Mouse (Mus musculus) embryonic facial prominence, embryonic 15.5 days (tissue): Measurements from ENCODE around the gene Nudt14. TPM values are rescaled to one million over a fixed set of nuclear protein-coding genes. Genes with fewer than 3 reads are reported as not detected.

Experiments used
- ATAC-seq: fragments of 200-750 bp; cut with Nextera tagmentation; 2 replicates; pipeline ENCODE4 v1.8.0; 2017; ENCODE audit warnings: low read depth, moderate TSS enrichment; ENCODE audit not compliant: insufficient number of reproducible peaks, low FRiP score, low TSS enrichment
- H3K27ac ChIP-seq: fragments of 300-500 bp; sonication (generic); replicated peaks from 2 replicates; pipeline ENCODE4 v1.5.1; 2015; ENCODE audit warnings: mild to moderate bottlenecking, inconsistent platforms
- H3K27me3 ChIP-seq: fragments of 300-500 bp; sonication (generic); 2 replicates; pipeline ENCODE4 v1.6.1; 2015; ENCODE audit warnings: inconsistent platforms
- H3K36me3 ChIP-seq: fragments of 300-500 bp; sonication (generic); 2 replicates; pipeline ENCODE4 v1.6.1; 2015; ENCODE audit warnings: mild to moderate bottlenecking, inconsistent platforms
- H3K4me1 ChIP-seq: fragments of 300-500 bp; sonication (generic); 2 replicates; pipeline ENCODE4 v1.6.1; 2015; ENCODE audit warnings: inconsistent platforms
- H3K4me2 ChIP-seq: fragments of 300-500 bp; sonication (generic); replicated peaks from 2 replicates; pipeline ENCODE4 v1.6.1; 2015; ENCODE audit warnings: mild to moderate bottlenecking, inconsistent platforms
- H3K4me3 ChIP-seq: fragments of 300-500 bp; sonication (generic); replicated peaks from 2 replicates; pipeline ENCODE4 v1.5.1; 2015; ENCODE audit warnings: mild to moderate bottlenecking, inconsistent platforms
- H3K9ac ChIP-seq: fragments of 300-500 bp; sonication (generic); 2 replicates; pipeline ENCODE4 v1.6.1; 2015; ENCODE audit warnings: inconsistent platforms
- H3K9me3 ChIP-seq: fragments of 300-500 bp; sonication (generic); replicated peaks from 2 replicates; pipeline ENCODE4 v1.6.1; 2016; ENCODE audit warnings: inconsistent platforms
- WGBS: fragments of 180-500 bp; shearing (Covaris S2); methylation state at CpG from one replicate; pipeline ENCODE4 v1.1.7; 2015; 5-methylcytosine and 5-hydroxymethylcytosine counted together
- polyA plus RNA-seq: library from polyadenylated mRNA; unstranded; fragments of >200 nt; fragmentation: Nextera tagmentation; extraction: Ambion mirVana; gene quantifications from 2 replicates; pipeline ENCODE4 v1.2.1, GENCODE M21; 2015

Gene Nudt14
- polyA plus RNA-seq, 1 experiment from 2014 or later = 94.7 TPM

DNA sequence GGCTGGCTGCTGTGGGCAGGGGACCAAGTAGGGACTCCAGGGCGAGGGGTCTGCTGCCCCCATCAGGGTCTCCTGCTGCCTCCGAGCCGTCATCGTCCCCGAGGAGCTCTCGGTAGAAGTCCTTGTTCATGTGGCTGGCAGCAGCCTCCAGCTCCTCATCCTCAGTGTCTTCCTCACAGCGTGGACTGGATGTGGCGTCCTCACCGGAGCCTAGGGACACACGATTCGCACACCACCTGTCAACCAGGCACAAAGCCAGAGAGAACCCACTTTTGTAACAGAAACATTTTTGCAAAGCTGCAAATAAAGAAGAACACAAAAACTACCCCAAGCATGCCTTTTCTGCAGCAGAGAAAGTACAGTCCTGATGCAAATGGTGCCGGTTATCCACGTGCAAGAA, 23.9 kb upstream of the Nudt14 start:
- Histone ChIP-seq H3K4me2 (no peak overlapping the region), H3K9me3 (no peaks in the 10 kb centered on the region), H3K9ac (no peak overlapping the region), H3K27ac (no peak overlapping the region), H3K36me3 (peaks cover 98% of the 10 kb centered on the region), H3K4me1 (no peaks in the 10 kb centered on the region), H3K4me3 (no peak overlapping the region), H3K27me3 (no peaks in the 10 kb centered on the region)
- ATAC-seq = no peak
- 92% methylated on average over 13 of the region's 13 CpGs for WGBS

DNA sequence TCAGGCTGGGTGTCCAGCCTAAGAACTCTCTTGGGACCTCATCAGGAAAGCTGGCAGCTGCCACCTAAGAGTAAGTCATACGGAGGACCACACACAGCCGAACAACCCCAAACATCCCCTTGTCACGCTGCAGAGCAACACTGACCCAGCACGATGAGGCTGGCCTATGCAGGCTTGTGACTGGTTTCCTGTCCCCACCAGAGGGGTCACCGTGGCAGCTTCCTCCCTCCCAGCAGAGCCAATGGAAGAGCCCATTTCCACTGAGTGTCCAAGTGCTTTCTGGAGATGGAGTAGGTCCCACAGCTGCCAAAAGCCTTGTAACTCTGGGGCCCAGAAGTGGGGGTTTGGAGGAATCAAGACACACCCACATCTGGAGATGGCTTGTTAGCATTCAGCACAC, 19.9 kb upstream of the Nudt14 start:
- H3K4me1 ChIP-seq = no peaks in the 10 kb centered on the region
- no peak for ATAC-seq
- peaks cover 86% of the 10 kb centered on the region for H3K36me3 ChIP-seq
- WGBS = 72% methylated on average over 5 of the region's 5 CpGs
- no peak overlapping the region for H3K4me3 ChIP-seq
- H3K9ac ChIP-seq = no peak overlapping the region
- H3K27me3 ChIP-seq = no peaks in the 10 kb centered on the region
- no peaks in the 10 kb centered on the region for H3K9me3 ChIP-seq
- peak overlapping the region; percentile 22; the same call in 1 of the 2 replicates for H3K27ac ChIP-seq
- H3K4me2 ChIP-seq = no peak overlapping the region

DNA sequence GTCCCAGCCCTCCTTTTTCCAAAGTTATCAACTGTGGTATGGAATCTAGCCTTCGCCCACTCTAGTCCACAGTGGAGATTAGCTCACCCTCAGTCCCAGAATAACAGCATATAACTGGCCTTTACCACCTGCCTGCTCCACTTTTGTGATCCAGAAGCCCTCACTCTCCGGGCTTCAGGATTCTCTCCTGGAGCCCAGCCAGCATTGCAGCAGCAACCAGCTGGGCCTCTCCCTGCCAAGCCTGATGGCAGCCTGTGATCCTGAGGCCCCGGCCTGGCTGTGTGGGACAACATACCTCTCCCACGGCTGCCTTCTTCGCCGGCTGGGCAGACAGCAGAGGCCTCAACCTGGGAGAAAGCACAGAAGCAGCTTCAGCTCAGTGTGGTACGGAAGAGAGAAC, 19.5 kb upstream of the Nudt14 start:
- H3K9me3 ChIP-seq = no peaks in the 10 kb centered on the region
- WGBS = 77% methylated on average over 7 of the region's 7 CpGs
- H3K36me3 ChIP-seq = peaks cover 82% of the 10 kb centered on the region
- no peaks in the 10 kb centered on the region for H3K4me1 ChIP-seq
- H3K4me2 ChIP-seq = no peak overlapping the region
- H3K27ac ChIP-seq = 0 out of 2 replicates have a peak overlapping the region, but pooled peaks have one; percentile 22
- no peak overlapping the region for H3K4me3 ChIP-seq
- H3K9ac ChIP-seq = no peak overlapping the region
- no peaks in the 10 kb centered on the region for H3K27me3 ChIP-seq
- peak; percentile 31; the same call in 1 of the 2 replicates for ATAC-seq

DNA sequence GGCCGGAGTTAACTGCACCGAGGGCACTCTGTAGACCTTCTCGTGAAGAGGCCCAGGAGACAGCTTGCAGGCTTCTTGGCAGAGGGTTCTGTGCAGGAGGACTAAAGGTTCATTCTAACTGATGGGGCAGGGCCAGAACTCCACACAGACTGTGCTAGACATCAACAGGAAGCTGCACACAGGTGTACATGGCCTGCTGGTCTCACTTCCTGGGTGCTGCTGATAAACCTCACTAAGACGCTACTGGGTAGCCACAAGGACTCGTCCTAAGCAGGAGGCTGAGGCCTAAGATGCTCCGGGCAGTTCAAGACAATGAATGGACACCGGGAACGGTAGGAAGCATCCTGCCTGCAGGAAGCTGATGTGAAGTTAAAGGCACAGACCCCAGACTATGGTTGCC, 17.5 kb upstream of the Nudt14 start:
- Histone ChIP-seq H3K4me3 (no peak overlapping the region), H3K9ac (no peak overlapping the region), H3K4me2 (no peak overlapping the region), H3K27me3 (no peaks in the 10 kb centered on the region), H3K4me1 (no peaks in the 10 kb centered on the region), H3K36me3 (peaks cover 65% of the 10 kb centered on the region), H3K9me3 (no peaks in the 10 kb centered on the region), H3K27ac (no peak overlapping the region)
- WGBS = 86% methylated on average over 8 of the region's 8 CpGs
- ATAC-seq = no peak

DNA sequence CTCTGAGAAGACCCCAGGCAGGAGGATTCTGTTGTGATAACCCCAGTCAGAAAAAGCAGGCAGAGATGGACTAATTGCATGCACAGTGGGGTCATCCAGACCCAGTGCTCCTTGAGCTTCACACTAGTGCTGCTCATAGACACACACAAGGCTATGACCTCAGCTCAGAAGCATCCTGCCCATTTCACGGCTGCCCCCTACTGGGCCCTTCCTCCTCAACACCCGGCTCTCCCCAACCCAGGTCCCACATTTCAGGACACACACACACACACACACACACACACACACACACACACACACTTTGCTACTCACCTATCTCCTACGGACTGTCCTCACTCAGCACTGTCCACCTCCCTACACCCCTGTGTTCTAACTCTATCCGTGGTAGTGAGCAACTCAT, 16.4 kb upstream of the Nudt14 start:
- no peak overlapping the region for H3K9ac ChIP-seq
- peaks cover 53% of the 10 kb centered on the region for H3K36me3 ChIP-seq
- H3K4me2 ChIP-seq = no peak overlapping the region
- 33% methylated on average over 4 of the region's 4 CpGs for WGBS
- H3K4me1 ChIP-seq = no peaks in the 10 kb centered on the region
- no peaks in the 10 kb centered on the region for H3K27me3 ChIP-seq
- H3K4me3 ChIP-seq = no peak overlapping the region
- H3K9me3 ChIP-seq = no peaks in the 10 kb centered on the region
- no peak overlapping the region for H3K27ac ChIP-seq
- ATAC-seq = no peak

DNA sequence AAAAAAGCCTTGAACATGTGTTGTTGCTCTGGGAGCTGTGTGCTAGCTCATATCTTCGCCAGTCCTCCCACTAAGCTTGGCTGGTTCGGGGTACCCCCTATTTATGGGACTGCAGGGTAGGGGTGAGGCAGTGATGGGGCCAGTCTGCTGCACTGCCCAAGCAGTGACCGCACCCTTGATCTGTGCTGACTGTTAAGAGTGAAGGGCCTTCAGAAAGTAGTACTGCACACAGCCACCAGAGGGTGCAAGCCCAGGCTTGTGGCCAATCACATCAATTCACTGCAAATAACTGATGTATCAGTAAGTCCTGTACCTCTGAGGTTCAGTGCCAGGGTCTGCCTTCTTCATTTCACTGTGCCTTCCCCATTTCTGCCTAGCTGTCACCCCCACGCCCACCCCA, 13.9 kb upstream of the Nudt14 start:
- WGBS = 41% methylated on average over 4 of the region's 4 CpGs
- Histone ChIP-seq H3K36me3 (peaks cover 28% of the 10 kb centered on the region), H3K27me3 (no peaks in the 10 kb centered on the region), H3K4me2 (no peak overlapping the region), H3K4me3 (no peak overlapping the region), H3K9ac (no peak overlapping the region), H3K9me3 (no peaks in the 10 kb centered on the region), H3K27ac (no peak overlapping the region), H3K4me1 (peaks cover 9% of the 10 kb centered on the region)
- no peak; the same call in 1 of the 2 replicates for ATAC-seq

DNA sequence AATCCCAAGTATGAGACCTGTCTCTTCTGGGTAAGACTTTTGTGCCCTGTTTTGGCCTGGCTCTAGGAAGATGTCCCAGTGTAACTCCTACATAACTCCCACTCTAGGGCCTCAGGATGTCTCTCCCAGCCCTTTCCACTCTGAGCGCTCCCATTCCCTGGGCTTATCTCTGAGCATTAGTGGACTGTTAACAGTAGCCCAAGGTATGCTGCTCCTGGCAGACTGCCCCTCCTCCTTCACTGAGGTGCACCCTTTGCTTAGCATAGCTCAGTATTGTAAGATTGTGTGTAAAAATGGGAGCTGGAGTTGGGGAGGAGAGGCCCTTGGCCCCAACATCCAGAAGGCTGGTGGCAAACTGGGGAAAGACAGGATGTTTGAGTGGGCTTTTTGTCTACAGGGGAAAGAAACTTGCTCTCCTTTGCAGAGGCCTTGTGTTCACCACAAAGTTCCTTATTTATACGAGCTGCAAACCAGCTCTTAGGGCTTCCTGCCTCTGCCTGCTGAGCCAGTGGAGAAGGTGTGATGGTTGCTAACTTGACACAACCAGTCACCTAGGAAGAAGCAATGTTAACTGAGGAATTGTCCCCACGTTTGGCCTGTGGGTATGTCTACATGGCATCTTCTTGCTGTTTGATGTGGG, 11.1 kb upstream of the Nudt14 start:
- Histone ChIP-seq H3K4me2 (no peak overlapping the region), H3K4me3 (no peak overlapping the region), H3K27ac (no peak overlapping the region), H3K9me3 (no peaks in the 10 kb centered on the region), H3K36me3 (peaks cover 7% of the 10 kb centered on the region), H3K4me1 (peaks cover 22% of the 10 kb centered on the region), H3K27me3 (no peaks in the 10 kb centered on the region), H3K9ac (no peak overlapping the region)
- WGBS = 76% methylated on average over 3 of the region's 3 CpGs
- no peak for ATAC-seq

DNA sequence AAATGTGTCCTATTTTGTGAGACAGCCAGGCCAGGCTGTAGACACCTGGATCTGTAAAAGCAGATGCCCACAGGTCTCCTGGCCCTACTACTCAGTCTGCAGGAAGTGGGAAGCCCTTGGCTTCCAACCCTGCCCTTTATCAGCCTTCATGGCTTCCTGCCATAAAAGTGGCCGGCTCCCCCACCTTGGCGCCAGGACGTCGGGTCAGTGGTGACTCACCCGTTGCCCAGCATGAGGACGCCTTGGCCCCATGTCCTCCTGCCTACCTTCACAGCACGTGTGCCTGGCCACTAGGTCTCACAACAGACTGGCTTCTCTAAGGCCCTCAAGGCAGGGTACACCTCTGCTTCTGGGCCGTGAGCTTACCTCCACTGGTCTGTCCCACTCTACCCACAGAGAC, 10.5 kb upstream of the Nudt14 start:
- peaks cover 22% of the 10 kb centered on the region for H3K4me1 ChIP-seq
- no peak for ATAC-seq
- no peak overlapping the region for H3K4me2 ChIP-seq
- peaks cover 7% of the 10 kb centered on the region; the same call in 1 of the 2 replicates for H3K36me3 ChIP-seq
- no peak overlapping the region for H3K9ac ChIP-seq
- no peaks in the 10 kb centered on the region for H3K27me3 ChIP-seq
- WGBS = 80% methylated on average over 8 of the region's 8 CpGs
- no peak overlapping the region for H3K27ac ChIP-seq
- H3K4me3 ChIP-seq = no peak overlapping the region
- no peaks in the 10 kb centered on the region for H3K9me3 ChIP-seq

DNA sequence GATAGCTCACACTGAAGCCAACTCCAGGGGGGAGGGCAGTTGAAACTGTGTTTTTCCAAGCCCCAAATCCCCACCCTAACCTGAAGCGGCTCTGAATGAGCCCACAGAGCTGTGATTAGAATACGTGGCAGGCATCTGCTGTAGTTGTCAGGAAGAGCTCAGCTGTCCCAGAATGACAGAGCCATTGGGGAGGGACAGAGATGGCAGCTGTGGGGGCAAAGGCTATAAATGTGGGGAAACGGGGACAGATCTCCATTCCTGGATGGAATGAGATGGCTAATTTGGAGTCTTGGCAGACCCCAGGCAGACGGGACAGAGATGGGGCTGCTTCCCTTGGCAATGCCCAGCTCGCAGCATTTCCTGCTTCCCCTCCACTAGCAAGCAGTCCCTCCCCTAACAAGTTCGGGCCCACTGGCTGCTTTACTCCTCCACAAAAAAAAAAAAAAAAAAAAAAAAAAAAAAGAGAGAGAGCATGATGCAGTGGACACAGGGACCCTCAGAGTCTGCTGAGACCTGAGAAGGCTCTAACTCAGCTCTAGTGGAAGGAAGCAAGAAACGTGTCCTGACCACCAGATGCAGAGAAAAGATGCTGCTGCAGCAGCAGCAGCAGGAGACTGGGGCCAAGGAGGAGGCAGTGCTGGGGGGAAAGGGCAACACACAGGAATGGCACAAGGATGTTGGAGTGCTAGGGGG, 9.4 kb upstream of the Nudt14 start:
- H3K9me3 ChIP-seq = no peaks in the 10 kb centered on the region
- H3K4me1 ChIP-seq = peaks cover 22% of the 10 kb centered on the region
- H3K36me3 ChIP-seq = 0 out of 2 replicates have a peak, but pooled peaks cover 3% of the 10 kb centered on the region
- WGBS = 20% methylated on average over 7 of the region's 7 CpGs
- H3K4me2 ChIP-seq = no peak overlapping the region
- H3K27me3 ChIP-seq = no peaks in the 10 kb centered on the region
- H3K27ac ChIP-seq = peak overlapping the region; percentile 70
- ATAC-seq = no peak
- no peak overlapping the region for H3K9ac ChIP-seq
- H3K4me3 ChIP-seq = peak overlapping the region; percentile 61; the same call in 1 of the 2 replicates

DNA sequence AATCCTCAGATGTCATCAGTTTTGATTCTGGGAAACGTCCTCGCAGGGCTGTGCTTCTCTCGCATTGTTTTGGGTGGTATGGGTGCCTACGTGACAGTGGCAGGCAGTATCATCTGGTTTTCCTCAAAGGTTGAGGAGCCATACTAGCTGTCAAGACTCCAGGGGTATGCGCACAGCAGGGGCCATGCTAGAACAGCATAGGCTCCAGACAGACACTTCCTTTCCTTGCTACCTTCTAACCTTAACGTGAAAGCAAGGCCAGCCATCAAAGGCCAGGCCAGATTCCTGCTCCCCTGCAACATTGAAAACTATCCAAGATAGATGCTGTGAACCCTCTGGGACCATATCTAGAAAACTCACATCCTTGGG, 8.8 kb upstream of the Nudt14 start:
- Histone ChIP-seq H3K4me2 (peak overlapping the region; percentile 97), H3K9me3 (no peaks in the 10 kb centered on the region), H3K27me3 (no peaks in the 10 kb centered on the region), H3K27ac (peak overlapping the region; percentile 70), H3K4me1 (peaks cover 22% of the 10 kb centered on the region), H3K4me3 (peak overlapping the region; percentile 61), H3K36me3 (0 out of 2 replicates have a peak, but pooled peaks cover 3% of the 10 kb centered on the region), H3K9ac (0 out of 2 replicates have a peak overlapping the region, but pooled peaks have one; percentile 3)
- WGBS = 5% methylated on average over 6 of the region's 6 CpGs
- ATAC-seq = no peak

DNA sequence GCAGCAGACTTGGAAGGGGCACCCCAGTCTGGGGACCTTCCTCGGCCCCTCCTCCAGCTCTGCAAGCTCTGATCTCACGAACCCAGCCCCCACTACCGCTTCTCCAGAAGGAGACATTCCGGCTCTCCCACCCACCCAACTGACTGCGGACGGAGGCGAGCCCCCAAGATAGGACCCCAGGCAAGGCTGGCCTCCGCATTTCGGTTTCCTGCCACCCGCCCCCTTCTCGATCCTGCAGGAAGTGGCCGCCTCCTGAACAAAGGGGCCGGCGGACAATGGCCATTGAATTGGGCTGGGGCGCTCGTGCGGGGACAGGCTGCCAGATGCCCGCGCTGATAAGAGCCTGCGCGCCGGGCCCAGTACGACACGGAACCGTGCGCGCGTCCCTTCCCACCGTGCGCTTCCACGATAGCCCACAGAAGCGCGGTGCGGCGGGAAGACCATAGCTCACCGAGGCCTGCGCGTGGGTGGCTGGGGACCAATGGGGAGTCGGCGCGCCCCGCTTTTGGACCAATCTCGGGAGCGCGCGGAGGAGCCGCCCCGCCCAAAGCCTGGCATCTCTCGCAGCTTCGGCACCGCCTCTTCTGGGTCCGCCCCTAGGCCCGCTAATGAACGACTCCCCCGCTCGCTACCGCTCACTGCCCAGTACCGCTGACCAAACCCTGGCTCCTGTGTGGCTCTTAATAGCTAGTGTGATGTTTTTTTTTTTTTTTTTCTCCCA, 8.3 kb upstream of the Nudt14 start:
- WGBS = under 1% methylated on average over 57 of the region's 58 CpGs

More for the DNA sequence above, 8.3 kb upstream of the Nudt14 start:
- Histone ChIP-seq H3K9me3 (no peaks in the 10 kb centered on the region), H3K36me3 (0 out of 2 replicates have a peak, but pooled peaks cover 3% of the 10 kb centered on the region), H3K9ac (peak overlapping the region; percentile 60), H3K4me3 (peak overlapping the region; percentile 61), H3K27ac (peak overlapping the region; percentile 70), H3K4me2 (peak overlapping the region; percentile 97), H3K27me3 (no peaks in the 10 kb centered on the region), H3K4me1 (peaks cover 22% of the 10 kb centered on the region)
- ATAC-seq = peak; percentile 85
